Mouse (Mus musculus): ENCODE results near the gene Clec18a.

Clec18a gene

DNA sequence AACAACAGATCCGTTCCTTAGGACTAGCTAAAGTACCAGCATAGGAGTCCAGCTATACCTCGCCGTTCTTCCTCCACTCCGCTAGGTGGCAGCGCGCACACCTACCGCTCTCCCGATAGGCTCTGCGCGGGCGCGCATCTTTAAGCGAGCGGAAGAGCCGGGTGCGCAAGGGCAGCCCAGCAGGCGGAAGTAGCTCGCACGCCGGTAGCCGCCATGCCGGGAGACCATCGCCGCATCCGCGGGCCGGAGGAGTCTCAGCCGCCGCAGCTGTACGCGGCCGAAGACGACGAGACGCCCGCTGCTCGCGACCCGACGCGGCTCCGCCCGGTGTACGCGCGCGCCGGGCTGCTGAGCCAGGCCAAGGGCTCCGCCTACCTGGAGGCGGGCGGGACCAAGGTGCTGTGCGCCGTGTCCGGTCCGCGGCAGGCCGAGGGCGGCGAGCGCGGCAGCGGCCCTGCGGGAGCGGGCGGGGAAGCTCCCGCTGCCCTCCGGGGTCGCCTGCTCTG, 36.0 kb downstream of the Clec18a start, which contains the start of gene Exosc6:
Gene Exosc6, plus strand, starts transcription at position 182 of the 506 bp plus-strand sequence.
- WGBS = under 1% methylated on average over 66 of the region's 68 CpGs

DNA sequence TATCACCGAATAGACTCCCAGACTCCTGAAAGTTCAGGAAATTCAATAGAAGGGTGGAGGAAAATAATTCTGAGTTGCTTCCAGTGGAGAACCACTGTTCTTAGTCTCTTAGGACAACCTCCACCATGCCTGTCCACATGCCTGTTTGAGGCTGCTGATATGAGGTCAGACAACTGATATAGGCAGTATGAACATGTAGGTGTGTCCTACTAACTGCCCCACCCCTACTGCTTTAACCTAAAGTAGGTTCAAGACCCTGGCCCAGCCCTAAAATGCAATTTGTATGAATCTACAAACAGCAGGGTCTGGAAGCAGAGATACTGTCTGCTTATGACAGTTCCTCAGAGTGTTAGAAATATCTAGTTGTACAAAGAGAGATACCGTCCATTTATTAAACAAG, 36.6 kb downstream of the Clec18a start:
- WGBS = 61% methylated on average over 2 of the region's 2 CpGs

DNA sequence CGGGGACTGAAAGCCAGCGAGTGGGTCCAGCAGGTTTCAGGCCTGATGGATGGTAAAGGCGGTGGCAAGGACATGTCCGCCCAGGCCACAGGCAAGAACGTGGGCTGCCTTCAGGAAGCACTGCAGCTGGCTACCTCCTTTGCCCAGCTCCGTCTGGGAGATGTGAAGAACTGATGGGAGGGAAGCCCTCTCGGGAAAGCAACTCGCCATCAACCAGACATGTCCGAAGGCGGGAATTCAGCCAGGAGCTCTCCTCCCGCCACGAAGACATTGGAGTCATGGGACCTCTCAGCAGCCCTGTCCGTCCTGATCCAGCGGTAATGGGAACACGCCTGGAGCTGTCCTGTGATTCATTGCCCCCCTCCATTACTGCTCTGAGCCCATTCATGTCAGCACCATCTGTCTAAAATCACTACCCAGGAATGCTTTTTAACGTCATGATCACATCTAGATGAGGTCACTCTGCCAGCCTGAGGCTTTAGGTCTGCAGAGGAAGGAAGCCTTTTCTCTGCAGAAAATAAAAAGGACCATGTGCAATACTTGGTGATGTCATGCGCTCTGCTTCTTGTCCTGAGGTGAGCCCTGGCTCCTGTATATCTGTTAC, 37.1 kb downstream of the Clec18a start:
- WGBS = 86% methylated on average over 17 of the region's 17 CpGs

DNA sequence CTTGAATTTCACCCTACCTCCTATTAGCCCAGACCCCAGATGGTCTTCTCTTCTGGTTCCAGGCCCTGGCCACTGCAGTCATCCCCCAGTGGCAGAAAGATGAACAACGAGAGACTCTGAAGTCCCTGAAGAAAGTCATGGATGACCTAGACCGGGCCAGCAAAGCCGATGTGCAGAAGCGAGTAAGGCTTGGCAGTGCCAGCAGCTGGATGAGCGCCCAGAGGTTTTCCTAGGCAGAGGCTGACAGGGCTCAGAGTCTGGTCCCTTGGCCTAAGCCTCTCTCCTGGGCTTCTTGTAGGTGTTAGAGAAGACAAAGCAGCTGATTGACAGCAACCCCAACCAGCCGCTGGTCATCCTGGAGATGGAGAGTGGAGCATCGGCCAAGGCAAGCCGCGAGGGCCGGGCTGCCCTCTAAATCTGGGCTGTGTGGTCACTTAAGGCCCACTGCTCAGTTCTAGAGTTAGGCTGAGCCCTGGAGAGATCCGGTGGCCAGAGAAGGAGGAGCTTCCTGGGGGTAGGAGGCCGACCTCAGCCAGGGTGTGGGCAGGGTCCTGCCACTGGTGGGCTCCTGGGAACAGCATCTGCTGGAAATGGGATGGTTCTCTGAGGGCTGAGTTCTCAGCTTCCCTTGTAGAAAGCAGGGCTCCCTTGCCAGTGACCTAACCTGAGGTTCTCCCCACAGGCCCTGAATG, 38.3 kb downstream of the Clec18a start:
- 83% methylated on average over 12 of the region's 12 CpGs for WGBS

DNA sequence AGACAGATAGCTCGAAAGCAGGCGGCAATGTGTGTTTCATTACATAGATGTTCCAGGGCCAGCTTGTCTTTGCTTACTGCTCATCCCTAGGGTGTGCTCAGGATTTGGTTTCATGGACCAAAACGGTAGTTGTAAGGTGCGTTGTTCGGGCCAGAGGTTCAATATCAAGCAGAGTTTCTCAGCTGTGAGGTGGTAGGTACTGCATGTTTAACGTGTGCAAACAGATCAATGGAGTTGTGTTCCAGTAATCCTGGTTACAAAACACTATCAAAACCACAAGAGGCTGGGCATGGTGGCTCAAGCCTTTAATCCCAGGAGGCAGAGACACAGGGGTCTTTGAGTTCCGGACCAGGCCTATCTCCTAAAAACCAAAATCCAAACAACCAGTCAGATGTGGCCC, 43.1 kb downstream of the Clec18a start:
- 94% methylated on average over 7 of the region's 7 CpGs for WGBS

DNA sequence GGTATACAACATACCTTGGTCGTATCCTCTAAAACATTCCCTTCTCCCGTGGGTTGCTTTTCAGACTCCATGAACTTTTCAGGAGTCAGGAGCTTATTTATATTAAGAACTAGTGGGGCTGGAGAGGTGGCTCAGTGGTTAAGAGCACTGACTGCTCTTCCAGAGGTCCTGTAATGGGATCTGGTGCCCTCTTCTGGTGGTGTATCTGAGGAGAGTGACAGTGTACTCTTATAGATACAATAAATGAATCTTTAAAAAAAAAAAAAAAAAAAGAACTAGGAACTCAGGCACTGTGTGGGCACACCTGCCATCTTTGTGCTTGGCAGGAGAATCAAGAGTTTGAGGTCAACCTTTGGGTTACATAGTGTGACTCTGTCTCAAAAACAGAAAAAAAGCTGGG, 43.5 kb downstream of the Clec18a start:
- WGBS = 95% methylated on average over 2 of the region's 2 CpGs

DNA sequence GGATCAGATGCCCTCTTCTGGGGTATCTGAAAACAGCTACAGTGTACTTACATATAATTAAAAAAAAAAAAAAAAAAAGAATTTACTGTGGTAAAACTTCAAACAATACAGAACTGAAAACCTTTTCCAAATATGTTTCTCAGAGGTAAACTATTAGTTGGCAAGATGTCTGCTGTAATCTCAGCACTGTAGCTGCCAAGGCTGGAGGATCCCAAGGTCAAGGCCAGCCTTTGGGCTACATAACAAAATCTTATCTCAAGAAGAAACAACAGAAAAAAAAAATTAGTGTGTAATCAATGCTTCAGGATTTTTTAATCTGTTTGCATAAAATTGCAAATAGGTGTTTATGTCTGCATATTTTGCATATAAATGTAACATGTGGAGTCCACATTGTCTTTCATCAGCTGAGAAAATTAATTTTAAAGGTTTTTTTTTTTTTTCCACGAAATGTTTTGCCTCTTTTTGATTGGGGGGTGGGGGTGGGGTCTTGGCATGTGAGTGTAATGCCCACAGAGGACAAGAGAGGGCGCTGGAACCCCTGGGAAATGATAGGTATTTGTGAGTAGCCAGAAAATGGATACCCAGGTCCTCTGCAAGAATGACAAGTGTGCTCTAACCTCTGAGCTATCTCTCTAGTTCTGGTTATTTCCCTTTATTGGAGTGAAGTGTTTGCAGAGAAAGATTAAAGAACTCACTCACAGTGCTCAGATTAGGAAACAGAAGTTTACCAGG, 48.1 kb downstream of the Clec18a start:
- 33% methylated on average over 2 of the region's 2 CpGs for WGBS

DNA sequence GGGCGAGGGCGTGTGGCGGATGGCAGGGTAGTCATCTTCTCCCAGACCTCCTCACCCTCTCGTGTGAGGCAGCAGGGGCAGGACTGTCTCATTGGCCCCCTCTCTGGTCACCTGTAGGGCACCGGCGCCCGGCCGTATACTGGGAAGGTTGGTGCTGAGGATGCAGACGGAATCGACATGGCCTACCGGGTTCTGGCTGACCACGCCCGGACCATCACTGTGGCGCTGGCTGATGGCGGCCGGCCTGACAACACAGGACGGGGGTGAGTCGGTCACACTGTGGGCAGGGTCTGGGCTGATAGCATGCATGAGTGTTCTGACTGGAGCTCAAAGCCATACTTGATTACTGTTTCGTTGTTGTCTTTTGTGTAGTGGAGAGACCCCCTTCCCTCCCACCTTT, 49.7 kb downstream of the Clec18a start:
- WGBS = 96% methylated on average over 19 of the region's 19 CpGs

DNA sequence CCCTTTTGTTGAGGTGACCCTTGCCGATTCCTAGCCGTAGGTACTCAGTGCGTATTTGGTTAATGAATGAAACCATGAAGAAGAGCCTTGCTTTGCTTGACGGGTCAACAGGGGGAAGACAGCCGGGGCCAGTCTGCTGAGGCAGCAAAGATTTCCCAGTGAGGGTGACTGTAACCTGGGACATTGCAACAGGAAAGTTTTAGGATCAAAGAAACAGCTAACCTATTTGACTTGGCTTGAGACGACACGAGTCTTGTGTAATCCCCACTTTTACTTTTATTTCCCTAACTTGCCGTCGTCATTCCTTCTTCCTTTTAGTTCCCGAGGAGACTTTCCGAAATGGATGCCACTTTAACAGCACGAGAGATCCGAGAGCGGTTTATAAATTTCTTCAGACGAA, 55.6 kb downstream of the Clec18a start:
- WGBS = 95% methylated on average over 15 of the region's 15 CpGs

DNA sequence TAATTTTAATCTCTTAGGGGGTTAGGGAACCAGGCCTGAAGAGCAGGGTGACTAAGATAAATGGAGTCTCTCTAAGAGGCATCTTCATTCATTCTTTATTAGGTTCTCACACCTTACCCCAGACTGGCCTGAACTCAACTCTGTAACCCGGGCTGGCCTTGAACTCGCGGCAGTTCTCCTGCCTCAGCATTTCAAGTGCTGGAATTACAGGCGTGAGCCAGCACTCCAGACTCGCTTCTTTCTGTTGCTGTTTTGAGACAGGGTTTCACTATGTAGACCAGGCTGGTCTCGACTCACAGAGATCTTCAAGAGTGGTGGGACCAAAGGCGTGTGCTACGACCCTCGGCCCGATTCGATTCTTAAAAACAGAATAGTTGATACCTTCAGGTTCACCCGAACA, 58.0 kb downstream of the Clec18a start:
- WGBS = 12% methylated on average over 12 of the region's 12 CpGs

DNA sequence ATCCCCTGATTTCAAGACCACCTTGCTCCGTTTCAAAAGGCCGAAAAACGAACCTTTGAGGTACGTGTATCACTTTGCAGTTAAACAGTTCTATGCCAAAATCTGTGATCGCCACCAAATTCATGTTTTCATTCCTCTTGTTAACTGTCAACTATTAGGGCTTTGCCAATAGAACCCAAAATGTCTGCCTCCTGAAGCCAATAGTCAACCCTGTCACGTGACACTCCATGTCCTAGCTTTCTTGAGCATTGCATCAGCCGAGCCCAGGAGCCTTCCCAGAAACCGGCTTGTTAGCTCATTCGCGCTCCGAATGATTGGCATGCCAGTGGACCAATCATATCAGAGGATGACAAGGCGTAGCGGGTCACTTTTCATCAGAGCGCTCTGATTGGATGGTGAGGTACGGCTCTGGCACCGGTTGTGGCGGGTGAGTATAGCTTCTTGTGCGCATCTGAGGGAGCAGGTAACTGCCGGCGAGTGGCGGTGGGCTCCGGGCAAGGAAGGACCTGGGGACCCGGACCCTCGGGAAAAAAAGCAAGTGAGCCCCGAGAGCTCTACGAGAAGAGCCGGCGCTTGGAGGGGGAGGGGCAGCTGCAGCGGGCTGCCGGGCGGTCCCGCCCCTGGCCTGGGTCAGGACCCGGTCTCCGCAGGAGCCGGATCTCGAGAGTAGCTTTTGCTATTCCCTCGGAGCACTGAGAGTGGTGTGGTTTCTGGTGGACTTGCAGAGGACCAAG, 58.6 kb downstream of the Clec18a start:
- WGBS = 6% methylated on average over 37 of the region's 37 CpGs

DNA sequence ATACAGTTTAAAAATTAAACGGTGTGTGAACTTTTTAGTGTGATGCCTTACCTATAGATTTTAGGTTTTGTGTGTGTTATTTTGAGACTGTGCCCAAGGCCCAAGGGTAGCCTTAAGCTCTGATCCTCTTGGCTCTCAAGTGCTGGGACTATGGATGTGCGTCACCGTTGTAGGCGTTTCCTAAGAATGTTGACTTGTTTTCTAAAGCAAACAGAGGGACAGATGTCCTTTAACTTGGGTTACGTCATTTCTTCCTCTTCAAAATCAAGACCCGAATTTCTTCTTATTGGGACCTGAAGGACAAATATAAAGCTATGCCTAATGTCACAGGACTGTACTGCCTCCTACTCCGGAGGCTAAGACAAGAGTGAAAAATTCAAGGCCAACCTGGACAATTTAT, 59.3 kb downstream of the Clec18a start, which contains the start of gene Aars:
Gene Aars, plus strand, starts transcription at position 229 of the 400 bp plus-strand sequence.
- 95% methylated on average over 7 of the region's 7 CpGs for WGBS

DNA sequence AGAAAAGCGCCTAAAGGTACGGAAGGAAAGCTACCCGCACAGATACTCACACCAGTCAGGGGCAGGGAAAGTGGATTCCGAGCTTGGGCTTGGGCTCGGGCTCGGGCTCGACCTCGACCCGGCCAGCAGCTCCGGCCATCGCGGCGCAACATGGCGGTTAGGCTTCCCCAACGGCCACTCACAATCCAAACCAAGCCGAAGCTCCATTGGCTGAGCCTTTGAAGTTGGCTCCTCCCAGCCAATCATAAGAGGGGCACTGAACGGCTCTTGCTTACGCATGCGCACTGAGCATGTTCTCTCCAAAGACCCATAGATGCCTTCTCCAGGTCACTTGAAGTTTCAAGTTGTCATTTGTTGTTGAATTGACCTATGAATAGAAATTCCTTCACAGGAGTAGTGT, 60.7 kb downstream of the Clec18a start, which contains the start of gene Ddx19b:
Gene Ddx19b, minus strand, starts transcription at position 180 of the 400 bp plus-strand sequence.
- WGBS = 93% methylated on average over 19 of the region's 19 CpGs

DNA sequence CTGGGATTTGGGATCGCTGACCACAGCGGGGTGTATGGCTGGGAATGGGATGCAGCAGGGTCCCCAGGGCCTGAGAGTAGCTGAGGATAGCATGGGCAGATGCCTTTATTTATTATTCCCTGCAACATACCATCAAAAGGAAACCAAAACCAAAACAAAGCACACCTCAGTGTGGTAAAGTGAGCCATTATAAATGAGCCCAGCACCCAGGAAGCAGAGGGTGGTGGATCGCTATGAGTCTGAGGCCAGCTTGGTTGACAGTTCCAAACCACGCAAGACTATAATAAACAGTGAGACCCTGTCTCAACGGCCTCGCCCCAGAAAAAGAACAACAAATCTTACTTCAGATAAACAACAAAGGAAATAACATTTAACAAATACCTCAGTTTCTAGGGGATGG, 62.2 kb downstream of the Clec18a start:
- WGBS = 81% methylated on average over 6 of the region's 6 CpGs

DNA sequence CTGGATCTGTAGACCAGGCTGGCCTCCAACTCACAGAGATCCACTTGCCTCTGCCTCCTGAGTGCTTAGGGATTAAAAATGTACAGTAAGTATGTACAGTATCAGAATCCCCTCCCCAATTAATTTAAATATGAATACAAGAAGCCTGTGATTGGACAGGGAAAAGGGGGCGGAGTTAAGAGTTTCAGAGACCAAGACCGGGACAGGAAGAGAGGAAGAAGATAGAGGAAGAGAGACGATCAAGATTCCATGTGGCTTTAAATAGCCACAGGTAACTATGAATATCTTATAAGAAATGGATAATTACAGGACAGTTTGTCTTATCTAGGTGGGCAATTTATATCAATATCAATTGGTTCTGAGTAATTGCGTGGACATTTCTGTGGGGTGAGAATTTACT, 62.6 kb downstream of the Clec18a start:
- WGBS = 56% methylated on average over 4 of the region's 4 CpGs

DNA sequence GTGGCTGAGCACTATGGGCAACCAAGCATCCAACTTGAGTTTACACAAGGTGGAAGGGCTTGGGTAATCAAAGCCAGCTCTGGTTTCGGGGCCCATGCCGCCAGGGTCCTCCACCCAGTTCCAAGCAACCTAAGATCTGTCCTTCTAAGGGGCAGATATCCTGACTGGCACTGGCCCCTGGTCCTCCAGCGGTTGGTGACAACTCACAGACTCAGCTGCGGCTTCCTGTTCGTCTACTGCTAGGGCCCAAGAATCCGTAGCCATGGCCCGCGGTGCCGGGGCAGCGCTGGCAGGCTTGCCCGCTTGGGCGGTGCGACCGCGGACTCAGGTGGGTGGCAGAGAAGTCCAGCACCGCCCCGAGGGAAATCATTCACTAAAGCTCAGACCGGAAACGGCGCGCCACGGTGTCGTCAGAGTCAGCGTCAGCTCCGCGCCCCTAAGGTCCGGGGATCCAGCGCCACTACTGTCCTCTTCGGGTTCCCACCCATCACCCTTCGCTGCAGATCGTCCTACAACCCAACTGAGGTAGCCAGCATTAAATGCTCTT, 64.8 kb downstream of the Clec18a start:
- under 1% methylated on average over 31 of the region's 31 CpGs for WGBS

DNA sequence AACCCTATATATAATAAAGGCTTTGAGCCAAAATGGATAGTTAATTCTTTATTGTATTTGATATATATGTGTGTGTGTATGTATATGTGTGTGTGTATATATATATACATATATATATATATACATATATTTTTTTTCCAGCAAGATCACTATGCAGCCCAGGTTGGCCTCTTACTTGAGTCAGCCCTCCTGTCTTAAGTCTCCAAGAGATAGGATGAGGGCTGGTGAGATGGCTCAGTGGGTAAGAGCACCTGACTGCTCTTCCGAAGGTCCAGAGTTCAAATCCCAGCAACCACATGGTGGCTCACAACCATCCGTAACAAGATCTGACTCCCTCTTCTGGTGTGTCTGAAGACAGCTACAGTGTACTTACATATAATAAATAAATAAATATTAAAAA, 65.6 kb downstream of the Clec18a start:
- 66% methylated on average over 2 of the region's 2 CpGs for WGBS

DNA sequence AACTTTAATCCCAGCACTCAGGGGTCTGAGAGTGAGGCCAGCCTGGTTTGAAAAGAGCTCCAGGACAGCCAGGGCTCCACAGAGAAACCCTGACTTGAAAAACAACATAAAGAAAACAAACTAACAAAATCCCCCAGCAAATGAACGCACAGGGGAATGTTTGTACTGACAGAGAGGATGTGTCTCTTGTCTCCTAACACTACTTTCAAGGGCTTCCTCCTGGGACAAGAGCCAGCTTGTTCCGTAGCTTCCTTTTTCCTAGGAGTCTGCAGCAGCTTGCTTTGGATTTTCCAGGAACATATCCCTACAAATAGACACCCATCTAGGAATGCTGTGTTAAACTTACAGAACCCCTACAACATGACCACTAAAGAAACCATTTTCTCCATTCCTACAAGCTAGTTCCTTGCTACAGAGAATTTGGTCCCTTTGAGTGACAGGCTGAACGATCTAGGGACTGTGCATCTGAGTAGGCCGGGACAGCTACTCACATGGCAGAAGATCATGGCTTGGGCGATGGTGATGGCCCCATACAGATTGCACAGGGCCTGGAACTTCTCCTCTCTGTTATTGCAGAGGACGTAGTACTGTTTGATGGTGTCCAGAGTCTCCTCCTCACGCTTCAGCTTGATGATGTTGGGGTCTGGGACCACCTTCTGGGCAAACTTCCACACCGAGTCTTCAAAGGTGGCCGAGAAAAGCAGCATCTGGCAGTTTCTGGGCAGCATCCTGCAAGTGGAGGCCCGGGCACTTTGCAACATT, 81.8 kb downstream of the Clec18a start:
- WGBS = 87% methylated on average over 9 of the region's 10 CpGs
